Mouse (Mus musculus) testis, postnatal 10 days (tissue): ENCODE results near the gene Phlda3.

ENCODE experiments used
- DNase-seq: peaks from one replicate; pipeline ENCODE4 v3.0.0; 2021; ENCODE audit warnings: low spot score

The Phlda3 gene

GRCm38 (mm10) chr1:135793370-135794215, 27.7 kb downstream of the Phlda3 start:
- DNase-seq, result peak; percentile 80

GRCm38 (mm10) chr1:135794216-135795134, 28.6 kb downstream of the Phlda3 start:
- DNase-seq, result no peak

GRCm38 (mm10) chr1:135798492-135798891, 32.6 kb downstream of the Phlda3 start:
- DNase-seq, result no peak

DNA sequence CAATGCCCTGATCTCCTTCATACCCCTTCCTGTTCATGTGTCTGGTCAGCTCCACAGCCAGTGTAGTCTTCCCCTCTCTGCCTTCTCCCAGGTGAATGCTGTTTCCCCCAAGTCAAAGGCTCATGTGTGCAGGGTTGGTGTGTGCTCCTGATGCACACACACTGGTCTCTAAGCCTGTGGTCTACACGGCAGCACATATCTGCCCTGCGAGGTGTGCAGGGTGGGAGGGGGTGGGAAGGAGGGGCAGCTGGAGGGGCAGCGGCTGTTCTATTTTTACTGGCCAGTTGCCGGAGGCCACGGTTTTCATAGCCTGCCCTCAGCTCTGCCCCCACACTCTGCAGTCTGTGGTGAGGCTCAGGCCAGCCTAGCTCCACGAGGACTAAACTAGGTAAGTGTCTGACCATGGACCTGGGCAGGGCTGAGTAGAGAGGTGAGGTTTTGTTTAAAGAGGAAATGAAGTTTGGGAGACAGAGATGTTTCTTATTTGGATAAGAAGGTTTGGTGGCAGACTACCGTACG, 33.2 kb downstream of the Phlda3 start:
- DNase-seq, result no peak

DNA sequence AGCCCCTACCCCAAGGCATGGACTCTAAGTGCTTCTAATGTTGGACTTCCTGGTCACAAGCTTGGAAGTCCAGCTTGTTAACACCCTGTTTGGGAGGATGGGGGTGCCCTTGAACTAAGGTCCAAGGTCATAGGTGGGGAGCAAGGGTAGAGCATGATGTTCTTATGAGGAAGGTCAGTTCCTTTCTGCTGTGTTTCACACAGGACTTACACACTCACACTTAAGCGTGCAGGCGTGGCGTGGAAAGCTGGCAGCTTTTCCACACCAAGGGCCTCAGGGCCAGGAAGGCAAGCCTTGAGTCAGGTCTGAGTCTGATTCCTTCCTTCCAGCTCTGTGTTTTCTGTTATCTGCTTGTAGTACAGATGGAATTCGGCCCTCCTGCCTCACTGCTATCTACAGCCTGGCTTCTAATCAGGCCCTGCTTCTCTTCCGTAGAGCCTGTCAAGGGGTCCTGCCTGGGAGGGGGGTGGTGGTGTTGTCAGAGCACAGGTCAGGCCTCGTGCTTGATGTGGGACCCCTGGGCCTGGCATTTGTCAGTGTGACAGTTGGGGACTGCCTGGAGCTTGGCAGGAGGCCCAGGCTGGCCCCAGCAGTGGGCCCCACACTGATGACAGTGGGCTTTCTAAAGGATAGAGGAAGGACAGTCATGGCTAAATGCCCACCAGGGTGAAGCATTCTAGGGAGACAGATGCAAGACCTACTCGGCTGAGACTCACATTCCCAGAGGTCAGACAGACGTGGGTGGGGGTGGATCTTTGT, 34.5 kb downstream of the Phlda3 start:
- DNase-seq, result peak; percentile 62

GRCm38 (mm10) chr1:135807546-135807945, 41.6 kb downstream of the Phlda3 start:
- DNase-seq, result no peak

- DNase-seq, result no peak
These were observed 44.3 kb downstream of the Phlda3 start for GRCm38 (mm10) chr1:135810180-135810579.

- peak; percentile 96 for DNase-seq
These were observed 45.2 kb downstream of the Phlda3 start for GRCm38 (mm10) chr1:135811016-135811646.

GRCm38 (mm10) chr1:135812205-135812604, 46.3 kb downstream of the Phlda3 start:
- no peak for DNase-seq

GRCm38 (mm10) chr1:135812618-135813017, 46.7 kb downstream of the Phlda3 start:
- DNase-seq, result no peak

- DNase-seq, result no peak
These were observed 47.2 kb downstream of the Phlda3 start for GRCm38 (mm10) chr1:135813071-135813470.

DNA sequence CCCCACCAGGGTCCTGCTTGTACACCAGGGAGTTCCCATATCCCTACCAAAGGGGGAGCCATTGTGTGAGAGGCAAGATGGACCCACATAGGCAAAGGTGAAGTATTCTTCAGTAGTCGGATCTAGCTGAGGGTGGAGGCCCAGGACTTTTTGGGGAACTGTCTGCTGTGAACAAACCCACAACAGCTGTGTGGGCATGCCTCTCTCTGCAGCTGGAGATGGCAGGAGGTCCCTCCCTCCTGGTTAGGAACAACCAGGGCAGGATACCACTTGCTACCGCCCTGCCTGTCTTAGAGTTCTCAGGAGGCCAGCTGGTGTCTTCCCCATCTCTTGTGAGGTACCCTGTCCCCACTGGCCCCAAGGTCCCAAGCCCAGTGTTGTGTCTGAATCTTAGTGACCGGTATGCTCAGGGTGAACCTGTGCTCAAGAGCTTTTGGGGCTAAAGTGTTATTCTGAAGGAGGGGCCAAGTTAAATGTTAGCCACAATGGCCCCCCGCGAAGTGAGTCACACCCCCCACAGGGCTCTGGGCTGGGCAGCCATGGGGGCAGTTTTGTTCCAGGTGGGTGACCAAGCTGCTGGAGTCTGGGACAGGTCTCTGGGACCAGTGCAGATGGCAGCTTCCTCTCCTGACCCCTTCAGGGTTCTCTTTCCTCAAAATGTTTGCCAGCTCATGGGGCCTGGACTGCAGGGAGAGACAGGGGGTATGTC, 47.9 kb downstream of the Phlda3 start:
- no peak for DNase-seq

GRCm38 (mm10) chr1:135814531-135814930, 48.6 kb downstream of the Phlda3 start:
- no peak for DNase-seq

DNA sequence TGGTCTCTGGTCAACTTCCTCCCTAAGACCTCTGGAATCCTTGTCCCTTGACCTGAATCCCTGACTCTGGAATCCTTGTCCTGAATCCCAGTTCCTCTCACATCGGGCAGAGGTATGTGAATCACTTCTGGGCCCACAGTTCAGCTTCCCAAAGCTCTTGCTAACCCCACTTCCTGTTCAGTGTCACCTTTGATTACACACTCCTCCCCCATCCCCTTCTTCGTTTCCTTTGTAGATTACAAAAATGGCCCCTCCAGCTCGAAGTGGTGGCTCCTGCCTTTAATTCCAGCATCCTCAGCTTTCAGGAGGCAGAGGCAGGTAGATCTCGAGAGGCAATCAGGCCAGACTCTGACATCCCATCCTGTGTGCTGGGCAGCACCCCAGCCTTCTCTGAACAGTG, 51.7 kb downstream of the Phlda3 start:
- DNase-seq, result no peak

- no peak for DNase-seq
These were observed 52.7 kb downstream of the Phlda3 start, which contains the start of gene Lad1 for GRCm38 (mm10) chr1:135818481-135819086. TSS of gene Lad1 (plus strand) at chr1:135818598.
